Mouse (Mus musculus): ENCODE measurements at regions not wholly inside any gene's neighbourhood (a gene's known extent, or its start where the extent isn't known, plus 50 kb on each side); places are given as distances from the start of the nearest gene placed in this dataset.

DNA sequence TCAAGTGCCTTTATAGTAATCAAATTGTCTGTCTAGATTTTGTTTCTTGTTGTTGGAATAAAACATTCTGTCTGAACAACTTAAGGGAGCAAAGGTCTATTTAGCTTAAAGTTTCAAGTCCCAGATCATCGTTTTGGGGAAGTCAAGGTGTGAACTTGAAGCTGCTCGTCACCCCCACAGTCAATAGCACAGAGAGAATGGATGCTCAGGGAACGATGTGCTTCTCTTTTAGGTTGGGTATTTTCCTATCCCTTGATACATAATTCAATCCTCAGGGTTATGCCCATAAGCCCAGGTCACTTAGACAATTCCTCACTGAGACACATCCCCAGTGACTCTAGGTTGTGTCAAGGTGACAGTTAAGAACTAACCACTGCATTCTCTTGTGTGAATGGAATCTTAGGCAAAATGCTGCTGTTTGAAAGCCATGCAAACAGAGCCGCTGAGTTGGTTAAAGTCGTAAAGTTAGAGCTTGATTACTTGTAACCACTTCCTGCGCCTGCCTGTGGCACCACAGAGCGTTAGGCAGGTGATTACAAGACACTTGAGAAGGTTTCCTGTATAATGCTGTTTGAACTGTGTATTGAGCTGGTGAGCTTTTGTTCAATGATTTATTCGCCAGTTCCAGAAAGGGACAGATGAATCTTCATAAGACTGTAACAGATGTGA lies 170.2 kb downstream of the Btg1 start:
- DNase-seq: no peak

DNA sequence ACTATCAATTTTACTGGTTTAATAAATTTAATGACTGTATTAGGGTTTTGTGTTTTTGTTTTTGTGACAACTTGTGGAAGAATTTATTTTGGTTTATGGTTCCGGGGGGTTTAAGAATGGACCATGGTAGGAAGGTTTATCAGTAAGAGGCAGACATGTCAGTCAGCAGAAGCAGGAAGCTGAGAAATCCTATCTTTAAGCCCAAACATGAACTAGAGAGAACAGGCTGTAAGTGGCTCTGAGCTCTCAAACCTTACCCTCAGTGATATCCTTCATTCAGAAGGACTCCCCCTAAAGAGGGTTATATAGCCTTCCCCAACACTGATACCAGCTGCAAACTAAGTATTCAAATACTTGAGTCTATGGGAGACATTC lies 170.8 kb downstream of the Btg1 start:
- no peak for DNase-seq

GRCm38 (mm10) chr10:96788352-96789016 lies 171.7 kb downstream of the Btg1 start:
- no peak for DNase-seq

DNA sequence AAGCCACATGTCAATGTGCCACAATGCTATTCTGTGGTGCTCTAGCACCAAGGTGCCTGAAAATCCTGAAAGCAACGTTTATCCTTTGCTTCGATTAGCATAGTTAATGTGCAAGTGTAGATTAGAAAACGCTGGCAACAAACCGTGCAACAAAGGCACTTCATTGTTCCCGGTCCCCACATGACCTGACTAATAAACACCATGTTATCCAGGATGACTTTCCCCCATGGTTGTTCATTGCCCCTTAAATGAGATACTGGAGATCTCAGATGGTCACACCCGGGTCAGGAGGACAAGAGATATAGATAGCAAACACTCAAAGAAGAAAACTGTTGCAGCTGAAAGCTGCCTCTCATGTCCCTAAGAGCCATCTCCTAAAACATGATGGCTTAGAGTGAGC lies 180.3 kb downstream of the Btg1 start:
- no peak for DNase-seq

- no peak for DNase-seq
These were observed 184.0 kb downstream of the Btg1 start for GRCm38 (mm10) chr10:96800801-96801200.

- no peak for DNase-seq
These were observed 187.4 kb downstream of the Btg1 start for GRCm38 (mm10) chr10:96804030-96804784.

- no peak for DNase-seq
These were observed 189.8 kb downstream of the Btg1 start for GRCm38 (mm10) chr10:96806579-96806978.

DNA sequence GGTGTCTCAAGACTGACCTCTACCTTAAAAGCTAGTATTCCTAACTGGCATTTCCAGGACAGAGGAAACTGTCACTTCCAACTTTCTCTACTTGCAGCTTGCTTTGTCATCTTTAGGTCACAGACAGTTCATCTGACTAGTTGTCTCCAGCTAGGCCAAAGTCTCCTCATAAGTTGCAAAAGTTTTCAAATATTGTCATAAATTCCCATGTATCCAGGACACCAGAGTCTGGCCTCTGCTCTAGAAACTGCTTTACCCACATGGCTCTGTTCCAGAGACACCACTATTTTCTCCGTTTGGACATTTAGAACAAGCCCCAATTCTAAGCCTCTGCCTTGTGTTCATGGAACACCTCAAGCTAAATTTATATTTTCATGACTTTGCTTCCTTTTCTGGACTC lies 205.0 kb downstream of the Btg1 start:
- DNase-seq: no peak

DNA sequence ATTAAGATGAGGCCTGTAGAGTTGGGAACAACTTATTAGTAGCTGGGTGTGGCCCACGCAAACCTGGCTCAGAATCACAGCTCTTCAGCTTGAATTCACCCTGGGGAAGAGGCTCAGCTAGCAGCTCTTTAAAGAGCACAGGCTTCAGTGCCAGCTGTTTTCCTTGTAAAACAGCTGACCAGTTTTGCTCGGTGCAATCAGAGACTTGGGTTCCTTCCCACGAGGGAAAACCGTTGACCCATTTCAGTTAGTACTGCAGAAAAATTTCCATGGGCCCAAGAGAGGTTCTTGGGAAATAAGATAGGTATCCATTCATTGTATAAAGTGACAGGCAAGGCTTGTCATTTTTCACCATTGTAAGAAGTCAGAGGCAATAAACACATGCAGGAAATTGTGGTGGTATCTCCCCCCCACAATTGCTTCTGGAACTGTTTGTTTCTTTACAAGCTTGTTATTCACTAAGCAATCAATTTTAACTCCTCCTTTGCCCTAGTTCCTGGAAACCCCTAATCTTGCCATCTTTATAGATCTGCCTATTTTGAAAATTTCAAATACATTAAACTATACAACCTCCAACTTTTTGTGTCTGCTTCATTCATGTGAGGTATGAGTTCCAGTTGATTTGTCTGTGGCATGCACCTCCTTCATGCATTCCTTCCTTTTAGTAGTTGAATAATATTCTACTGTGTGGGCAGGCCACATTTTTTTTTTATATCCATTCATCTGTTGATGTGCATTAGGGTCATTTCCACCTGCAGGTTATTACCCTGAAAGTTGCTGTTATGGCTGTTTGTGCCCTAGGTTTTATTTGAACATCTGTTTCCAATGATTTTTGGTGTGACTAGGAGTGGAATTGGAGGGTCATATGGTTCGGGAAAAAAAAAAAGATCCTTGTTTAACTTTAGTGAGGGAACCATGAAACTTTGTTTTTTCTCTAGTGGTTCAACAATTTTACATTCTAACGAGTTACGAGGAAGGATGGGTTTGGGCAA lies 205.8 kb downstream of the Btg1 start:
- no peak for DNase-seq

DNA sequence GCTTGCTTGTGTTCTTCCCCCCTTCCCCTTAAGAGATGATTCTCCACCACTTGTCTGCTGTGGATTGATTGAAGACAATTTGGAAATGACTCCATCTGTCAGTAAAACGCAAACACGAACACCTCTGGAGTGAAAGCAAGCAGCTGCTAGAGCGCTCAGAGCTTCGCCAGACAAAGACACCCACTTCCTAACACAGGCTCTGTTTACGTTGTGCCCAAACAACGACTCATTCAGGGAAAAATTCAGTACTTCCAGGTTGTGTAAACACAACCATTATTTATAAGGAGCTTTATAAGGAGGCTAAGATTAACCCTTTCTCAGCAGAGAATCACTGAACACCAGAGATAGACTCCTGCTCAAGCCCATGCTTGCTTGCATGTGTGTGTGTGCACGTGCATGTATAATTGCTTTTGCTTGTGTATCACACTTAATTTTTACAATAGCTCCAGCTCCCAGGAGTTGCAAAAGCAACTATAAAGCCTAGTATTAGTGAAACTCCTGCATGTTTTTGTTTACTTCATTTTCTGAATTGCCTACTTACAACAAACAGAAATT lies 209.5 kb downstream of the Btg1 start:
- DNase-seq: no peak

- no peak for DNase-seq
These were observed 211.2 kb downstream of the Btg1 start for GRCm38 (mm10) chr10:96827971-96828370.

- peak; percentile 19 to 28 for DNase-seq
These were observed 211.9 kb downstream of the Btg1 start for GRCm38 (mm10) chr10:96828581-96829246.

- no peak for DNase-seq
These were observed 214.3 kb downstream of the Btg1 start for GRCm38 (mm10) chr10:96831071-96831470.

GRCm38 (mm10) chr10:96837230-96837629 lies 220.4 kb downstream of the Btg1 start:
- no peak for DNase-seq

- DNase-seq: no peak
These were observed 224.3 kb downstream of the Btg1 start for GRCm38 (mm10) chr10:96841128-96841527.

DNA sequence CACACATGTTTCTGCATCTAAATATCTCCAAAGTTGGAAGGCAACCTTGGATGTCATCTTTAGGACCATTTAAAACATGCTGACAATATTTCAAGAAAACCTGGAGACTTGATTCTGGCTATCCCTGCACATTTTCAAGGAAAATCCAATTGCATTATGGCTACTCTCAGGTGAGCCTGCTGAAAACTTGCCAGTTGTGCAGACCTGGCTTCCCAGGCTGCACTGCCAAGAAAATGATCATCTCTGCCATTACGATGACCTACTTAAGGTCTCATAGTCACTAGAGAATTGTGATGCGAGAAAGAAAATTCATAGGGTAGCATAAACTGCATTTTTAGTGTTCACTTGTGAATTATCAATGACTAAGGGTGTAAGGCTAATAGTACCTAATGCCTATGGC lies 225.2 kb downstream of the Btg1 start:
- no peak for DNase-seq

- no peak for DNase-seq
These were observed 229.1 kb downstream of the Btg1 start for GRCm38 (mm10) chr10:96845906-96846305.

DNA sequence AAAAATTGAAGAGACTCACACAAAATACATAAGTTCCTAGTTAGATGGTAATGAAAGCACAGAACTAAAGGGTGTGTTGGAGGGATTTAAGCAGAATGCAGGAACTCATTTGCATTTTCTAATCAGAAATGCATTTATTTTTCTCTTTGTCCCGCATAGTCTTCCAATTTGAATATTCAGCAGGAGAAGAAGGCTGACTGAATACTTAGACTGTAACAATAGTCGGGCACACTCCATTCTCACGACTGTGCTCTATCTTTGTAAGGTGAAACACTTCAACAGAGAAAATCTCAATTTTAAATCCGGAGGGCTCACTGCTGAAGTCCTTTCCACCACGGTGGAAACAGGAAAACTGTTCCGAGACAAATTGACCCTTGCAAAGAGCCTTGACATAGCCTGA lies 230.2 kb downstream of the Btg1 start:
- DNase-seq: no peak

DNA sequence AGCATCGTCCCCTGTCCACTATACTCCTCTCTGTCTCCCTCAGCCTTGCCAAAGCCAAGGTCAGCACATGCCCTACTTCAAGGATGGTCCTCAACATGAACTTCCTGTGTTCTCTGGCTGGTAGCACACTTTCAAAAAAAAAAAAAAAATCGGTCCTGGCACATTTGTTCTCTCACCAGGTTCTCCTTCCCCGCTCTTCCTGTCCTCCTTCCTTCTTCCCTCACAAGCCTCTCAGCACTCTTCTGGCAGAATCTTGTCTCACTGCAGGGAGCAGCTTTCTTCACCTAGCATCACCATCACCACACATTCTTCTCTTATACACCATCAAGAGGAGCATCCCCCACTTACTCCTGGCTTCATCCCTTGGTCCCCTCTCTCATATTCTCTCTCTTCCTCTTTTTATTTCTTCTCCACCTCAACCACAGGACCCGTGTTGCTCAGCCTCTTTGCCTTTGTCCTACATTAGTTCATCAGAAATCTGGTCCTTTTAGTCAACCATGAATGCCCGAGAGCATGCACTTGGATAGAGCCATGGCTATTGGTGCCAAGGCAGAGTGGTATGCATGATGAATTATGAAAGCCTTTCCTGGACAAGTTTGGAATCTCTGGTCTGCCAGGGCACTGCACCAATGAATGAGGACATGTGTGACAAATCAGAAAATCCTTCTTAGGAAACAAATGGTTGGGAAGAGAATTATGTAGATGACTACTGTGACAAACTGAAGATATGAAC lies 230.8 kb downstream of the Btg1 start:
- no peak for DNase-seq

- DNase-seq: no peak
These were observed 231.7 kb downstream of the Btg1 start for GRCm38 (mm10) chr10:96848496-96848895.

DNA sequence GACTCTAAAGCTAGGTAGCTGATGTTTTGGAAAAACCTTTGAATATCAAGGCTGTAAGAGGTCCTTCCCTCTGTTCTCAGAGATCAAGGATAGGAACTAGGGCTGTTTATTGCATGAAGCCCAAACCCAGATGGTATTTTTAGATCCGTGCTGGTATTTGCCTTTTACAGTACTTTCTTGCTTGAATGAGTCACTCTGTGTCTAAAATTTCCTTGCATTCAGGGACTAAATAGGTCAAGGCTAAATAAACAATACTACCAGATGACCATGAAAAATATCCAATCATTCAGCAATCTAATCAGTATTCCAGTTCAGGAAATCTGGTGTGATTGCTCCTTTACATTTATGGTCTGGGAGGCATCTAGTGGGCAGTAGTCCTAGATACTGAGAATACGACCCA lies 243.6 kb downstream of the Btg1 start:
- DNase-seq: no peak
